In the genomic region with DNA sequence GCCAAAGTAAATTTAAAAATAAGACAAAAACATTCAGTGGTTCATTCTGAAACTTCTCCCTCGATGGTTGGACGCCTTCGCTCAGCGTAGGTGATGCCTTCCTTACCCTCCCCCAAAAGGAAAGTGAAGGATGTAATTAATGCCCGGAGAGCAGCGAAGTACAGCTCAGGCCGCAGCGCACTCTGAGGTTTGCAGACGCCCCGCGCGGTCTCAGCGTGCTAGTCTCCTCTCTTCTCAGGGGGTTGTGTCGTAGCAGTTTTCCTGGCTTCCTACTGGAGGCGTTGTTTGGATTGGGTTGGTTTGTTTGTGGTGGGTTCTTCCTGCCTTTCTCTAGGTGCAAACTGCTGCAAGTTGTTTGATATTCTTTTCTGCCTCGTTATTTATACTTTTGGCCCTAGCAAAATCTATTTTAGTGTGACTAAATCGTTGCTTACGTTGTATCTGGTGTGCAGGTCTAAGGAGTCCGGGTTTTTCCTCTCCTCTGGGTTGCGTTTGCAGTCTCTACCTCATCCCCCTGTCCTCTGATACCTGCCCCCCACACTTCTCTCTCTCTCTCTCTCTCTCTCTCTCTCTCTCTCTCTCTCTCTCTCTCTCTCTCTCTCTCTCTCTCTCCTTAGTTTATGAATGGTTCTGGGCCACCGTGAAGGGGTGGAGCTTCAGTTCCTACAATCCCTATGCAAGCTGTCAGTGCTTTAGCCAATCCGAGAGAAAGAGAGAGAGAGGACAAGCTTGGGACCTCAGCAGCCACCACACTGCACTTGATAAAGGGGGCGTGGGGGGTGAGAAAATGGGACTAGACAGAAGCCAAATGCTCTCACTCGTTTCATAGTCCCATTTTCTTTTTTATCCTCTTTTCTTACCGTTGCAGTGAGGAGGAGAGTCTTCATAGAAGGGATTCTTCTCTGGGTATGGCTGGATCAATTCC, we compare ENCODE assay signal across 8 mouse cellular contexts. TPM values are rescaled to one million over a fixed set of nuclear protein-coding genes. Genes with fewer than 3 reads are reported as not detected.
DNase-seq lines count a peak whose midpoint lies in the region; ATAC-seq and TF ChIP-seq lines count a peak whose summit lies in the region.
"Had no signal": no experiment of that assay in that cellular context is flagged by ENCODE, and none has a peak within 500 bp of the region (broad histone marks: within the 10 kb centered on the region; RNA-seq: fewer than 3 reads in every experiment).

Gene Mab21l2, minus strand, starts transcription at position 539 of the 925 bp plus-strand sequence.

- H3K9ac ChIP-seq in heart, embryonic 16.5 days (ENCODE audit: low read length) = peak within 1 kb of the TSS; percentile 48
- 0 out of 2 replicates have a peak within 1 kb of the TSS, but pooled peaks have one; percentile 18 for H3K9ac ChIP-seq in liver, postnatal 0 days (replicated peaks)

- no peaks in the 10 kb centered on the region for H3K36me3 ChIP-seq in heart, embryonic 16.5 days (ENCODE audit: control insufficient read depth, insufficient read depth)
- no peaks in the 10 kb centered on the region for H3K36me3 ChIP-seq in liver, postnatal 0 days (replicated peaks; ENCODE audit: insufficient read depth, low read length)

- H3K4me1 ChIP-seq in heart, embryonic 16.5 days (ENCODE audit: control insufficient read depth, insufficient read depth, low read length) = peaks cover 11% of the 10 kb centered on the region
- H3K4me1 ChIP-seq in liver, postnatal 0 days (ENCODE audit: insufficient read depth) = peaks cover 3% of the 10 kb centered on the region; the same call in 1 of the 2 replicates

- no peak for TF ChIP-seq EP300 in liver, postnatal 0 days (IDR thresholded peaks at IDR 0.05; ENCODE audit: low read depth)

- WGBS in heart, embryonic 16.5 days = 6% methylated on average over 25 of the region's 25 CpGs
- 4% methylated on average over 25 of the region's 25 CpGs for WGBS in liver, postnatal 0 days (ENCODE audit: insufficient replicate concordance)

- H3K4me2 ChIP-seq in heart, embryonic 16.5 days (ENCODE audit: low read depth, low read length) = peak within 1 kb of the TSS; percentile 66
- peak within 1 kb of the TSS; percentile 68 for H3K4me2 ChIP-seq in liver, postnatal 0 days (ENCODE audit: low read depth, low read length)

- TF ChIP-seq CTCF in liver, postnatal 0 days (IDR thresholded peaks at IDR 0.05; ENCODE audit: low read depth) = no peak

- no peaks in the 10 kb centered on the region for H3K9me3 ChIP-seq in heart, embryonic 16.5 days (replicated peaks; ENCODE audit: control insufficient read depth, low read length)
- no peaks in the 10 kb centered on the region for H3K9me3 ChIP-seq in liver, postnatal 0 days (ENCODE audit: low read length)

- peak; percentile 29 to 31 for DNase-seq in lung, postnatal 4 days
- no peak for DNase-seq in lung, adult 18-20 months
- DNase-seq in cerebellum, adult 9-10 months = peak; percentile 37
- DNase-seq in liver, postnatal 0 days = peak; percentile 33
- peak; percentile 19 for DNase-seq in thymus, postnatal 25 days
- DNase-seq in layer of hippocampus, adult 18-20 months (ENCODE audit: low spot score in 2 of 2) = no peak

- peak; percentile 63 for ATAC-seq in heart, embryonic 16.5 days (replicated peaks; ENCODE audit: extremely low read depth, insufficient read depth, low FRiP score)
- ATAC-seq in liver, postnatal 0 days = peak; percentile 28; the same call in 1 of the 2 replicates

- peak within 1 kb of the TSS; percentile 58 for H3K4me3 ChIP-seq in heart, embryonic 16.5 days (ENCODE audit: low read length)
- peak within 1 kb of the TSS; percentile 43 for H3K4me3 ChIP-seq in liver, postnatal 0 days (ENCODE audit: low read depth, low read length)

- H3K27ac ChIP-seq in heart, embryonic 16.5 days (ENCODE audit: low read length) = no peak within 1 kb of the TSS
- no peak within 1 kb of the TSS for H3K27ac ChIP-seq in liver, postnatal 0 days (ENCODE audit: low read depth)

- peaks cover 25% of the 10 kb centered on the region for H3K27me3 ChIP-seq in heart, embryonic 16.5 days (ENCODE audit: control insufficient read depth, insufficient read depth, low read length)
- peaks cover 44% of the 10 kb centered on the region for H3K27me3 ChIP-seq in liver, postnatal 0 days (ENCODE audit: insufficient read depth, low read length)

RNA-seq across cellular contexts. Expression of gene Mab21l2, which starts in this region (rescaled TPM):
- polyA plus RNA-seq in heart, embryonic 16.5 days (2015; fragmentation: Nextera tagmentation; extraction: Ambion mirVana) = 1.1 and 1.2 TPM in 2 replicates
- polyA plus RNA-seq in liver, postnatal 0 days (2015; fragmentation: Nextera tagmentation; extraction: Ambion mirVana) = 0.26 and 0.28 TPM in 2 replicates
- total RNA-seq in layer of hippocampus, adult 18-20 months (2021) = under 1 TPM; 0.22 to 0.30 TPM
- total RNA-seq: hematopoietic stem cell, adult 5-6 weeks had no signal

Comparison
In these comparisons a context has a peak if more than half of its experiments do, and no peak if none do; other contexts are left out.
1. DNase-seq: peak in lung, postnatal 4 days (2 of 2), cerebellum, adult 9-10 months (single experiment) and thymus, postnatal 25 days (single experiment); none in lung, adult 18-20 months (0 of 2) and layer of hippocampus, adult 18-20 months (0 of 2).
2. Peak in DNase-seq, ATAC-seq, H3K4me3 ChIP-seq, H3K9ac ChIP-seq and H3K4me2 ChIP-seq in liver, postnatal 0 days; RNA of the gene not detected or under 1 TPM.